Mouse (Mus musculus): ENCODE results near the gene Cd72.

Gene Cd72

DNA sequence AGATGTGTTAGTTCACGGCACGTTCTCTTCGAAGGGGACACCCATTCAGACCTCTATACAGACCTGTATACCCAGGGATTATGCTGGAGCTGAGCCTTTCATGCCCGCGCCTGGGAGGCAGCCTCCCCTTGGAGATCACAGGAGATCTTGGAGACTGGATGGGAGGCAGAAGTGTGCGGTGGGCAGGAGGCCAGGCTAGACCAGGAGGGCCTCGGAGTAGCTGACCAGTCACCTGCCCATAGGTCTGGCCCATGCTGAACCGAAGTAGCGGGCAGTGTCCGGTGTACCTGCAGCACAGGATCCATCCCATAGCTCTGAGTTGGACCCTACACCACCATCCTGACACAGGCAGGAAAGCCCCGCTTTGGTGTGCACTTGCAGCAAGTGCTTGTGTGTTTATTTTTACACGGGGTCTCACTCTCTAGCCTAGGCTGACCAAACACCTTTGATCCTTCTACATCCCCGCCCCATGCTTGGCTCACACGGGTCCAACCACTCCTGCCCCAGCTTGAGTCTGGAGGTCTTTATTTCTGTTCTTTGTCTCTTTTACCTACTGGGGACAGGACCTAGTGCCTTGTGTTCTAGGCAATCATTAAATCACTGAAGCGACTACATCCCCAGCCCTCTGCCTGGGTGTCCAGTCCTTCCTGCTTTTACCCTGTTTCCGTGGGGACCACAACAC, 26.1 kb downstream of the Cd72 start:
- no peak for DNase-seq (ENCODE audit: low spot score in 2 of 2)

DNA sequence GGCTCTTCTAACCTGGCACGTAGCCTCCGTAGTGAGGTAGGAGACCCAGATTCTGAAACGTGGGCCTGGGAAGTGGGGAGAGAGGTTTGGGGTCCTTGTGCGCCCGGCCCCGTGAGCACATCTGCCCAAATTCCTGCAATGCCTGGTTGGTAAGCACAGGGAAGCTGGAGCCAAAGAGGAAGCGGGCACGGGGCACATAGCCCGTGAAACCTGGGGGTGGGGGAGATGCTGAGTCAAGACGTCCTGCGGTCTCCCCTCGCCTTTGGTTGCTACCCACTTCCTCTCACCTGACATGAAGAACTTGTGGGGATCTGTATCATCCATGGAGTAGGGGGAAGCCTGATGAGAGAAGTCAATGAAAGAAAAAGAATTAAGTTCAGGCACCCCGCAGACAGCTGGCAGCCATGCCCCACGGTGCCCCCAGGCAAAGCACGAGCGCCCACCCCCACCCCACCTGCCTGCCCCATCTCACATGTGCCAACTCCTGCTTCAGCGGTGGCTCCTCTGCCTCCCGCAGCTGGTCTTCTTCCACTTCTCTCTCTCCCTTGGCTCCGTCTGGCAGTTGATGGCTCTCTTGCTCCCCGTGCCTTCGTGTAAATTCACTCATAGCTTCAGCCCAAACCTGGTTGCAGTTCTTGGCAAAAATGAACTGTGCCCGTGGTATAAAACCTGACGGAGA, 26.8 kb downstream of the Cd72 start:
- DNase-seq (ENCODE audit: low spot score in 2 of 2): no peak

DNA sequence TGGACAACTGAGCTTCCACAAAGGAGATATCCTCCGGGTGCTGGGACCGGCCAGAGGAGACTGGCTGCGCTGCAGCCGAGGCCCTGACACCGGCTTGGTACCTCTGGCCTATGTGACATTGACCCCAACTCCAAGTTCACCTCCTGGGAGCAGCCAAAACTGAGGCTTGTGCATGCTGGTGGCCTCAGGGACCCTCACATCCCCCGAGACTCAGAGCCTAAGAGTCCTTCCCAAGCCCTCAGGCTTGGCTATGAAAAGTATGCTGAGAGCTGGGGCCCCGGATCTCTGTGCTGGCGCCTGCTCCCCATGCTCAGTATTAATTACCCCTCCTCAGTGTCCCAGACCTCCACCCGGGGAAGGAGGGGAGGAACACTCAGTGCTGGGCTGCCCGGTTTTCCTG, 27.9 kb downstream of the Cd72 start:
- DNase-seq (ENCODE audit: low spot score in 2 of 2): no peak

DNA sequence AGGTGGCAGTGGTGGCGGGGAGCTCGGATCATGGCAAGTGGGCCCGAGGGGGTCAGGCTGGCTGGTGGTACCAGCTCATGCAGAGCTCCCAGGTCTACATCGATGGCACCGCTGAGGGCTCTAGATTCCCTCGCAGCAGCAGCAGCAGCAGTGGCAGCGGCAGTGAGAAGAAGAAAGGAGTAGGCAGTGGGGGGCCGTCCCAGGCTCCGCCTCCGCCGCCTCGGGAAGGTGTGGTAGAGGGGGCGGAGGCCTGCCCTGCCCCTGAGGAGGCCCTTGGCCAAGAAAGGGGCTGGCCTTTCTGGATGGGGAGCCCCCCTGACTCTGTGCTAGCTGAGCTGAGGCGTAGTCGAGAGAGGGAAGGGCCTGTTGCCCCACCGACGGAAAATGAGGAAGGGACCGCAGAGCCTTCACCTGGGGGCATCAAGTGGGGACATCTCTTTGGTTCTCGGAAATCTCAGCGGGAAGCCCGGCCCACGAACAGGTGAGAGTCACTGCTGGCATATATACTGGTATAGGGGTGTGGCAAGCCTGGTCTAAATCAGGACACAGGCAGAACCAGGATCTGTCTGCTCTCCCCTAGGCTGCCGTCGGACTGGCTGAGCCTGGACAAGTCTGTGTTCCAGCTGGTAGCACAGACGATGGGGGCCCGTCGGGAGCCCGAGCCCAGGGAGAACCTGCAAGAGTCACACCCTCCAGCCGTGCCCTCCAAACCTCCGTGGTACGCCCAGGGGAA, 28.6 kb downstream of the Cd72 start:
- DNase-seq (ENCODE audit: low spot score in 2 of 2): no peak

DNA sequence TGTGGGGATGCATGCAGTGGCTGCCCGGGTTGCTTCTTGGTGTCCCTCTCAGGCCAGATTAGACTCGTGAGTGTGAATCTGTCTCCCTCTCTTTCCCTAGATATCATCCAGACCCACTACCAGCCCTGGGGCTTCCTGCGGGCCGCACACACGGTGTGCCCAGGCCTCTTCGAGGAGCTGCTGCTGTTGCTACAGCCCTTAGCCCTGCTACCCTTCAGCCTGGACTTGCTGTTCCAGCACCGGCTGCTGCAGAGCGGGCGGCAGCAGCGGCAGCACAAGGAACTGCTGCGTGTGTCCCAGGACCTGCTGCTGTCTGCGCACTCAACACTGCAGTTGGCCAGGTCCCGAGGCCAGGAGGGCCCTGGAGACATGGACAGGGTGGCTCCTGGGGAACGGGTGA, 29.2 kb downstream of the Cd72 start:
- DNase-seq (ENCODE audit: low spot score in 2 of 2): no peak

DNA sequence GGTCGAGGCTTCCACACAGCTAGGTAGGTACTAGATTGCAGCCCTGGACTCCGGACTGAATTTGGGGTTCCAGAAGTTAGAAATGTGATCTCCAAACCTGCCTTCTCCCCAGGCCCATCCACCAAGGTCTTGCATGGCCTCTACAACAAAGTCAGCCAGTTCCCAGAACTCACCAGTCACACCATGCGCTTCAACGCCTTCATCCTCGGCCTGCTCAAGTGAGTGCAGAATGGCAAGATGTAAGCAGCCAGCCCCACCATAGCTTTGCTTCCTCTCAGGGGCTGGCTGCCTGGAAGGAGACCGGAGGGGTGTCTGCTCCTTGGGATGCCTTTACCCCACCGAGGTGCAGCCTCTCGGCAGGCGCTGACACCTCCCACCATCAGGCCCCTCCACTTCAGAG, 30.4 kb downstream of the Cd72 start:
- peak in 1 of 2 experiments; percentile 1 for DNase-seq (ENCODE audit: low spot score in 2 of 2)

DNA sequence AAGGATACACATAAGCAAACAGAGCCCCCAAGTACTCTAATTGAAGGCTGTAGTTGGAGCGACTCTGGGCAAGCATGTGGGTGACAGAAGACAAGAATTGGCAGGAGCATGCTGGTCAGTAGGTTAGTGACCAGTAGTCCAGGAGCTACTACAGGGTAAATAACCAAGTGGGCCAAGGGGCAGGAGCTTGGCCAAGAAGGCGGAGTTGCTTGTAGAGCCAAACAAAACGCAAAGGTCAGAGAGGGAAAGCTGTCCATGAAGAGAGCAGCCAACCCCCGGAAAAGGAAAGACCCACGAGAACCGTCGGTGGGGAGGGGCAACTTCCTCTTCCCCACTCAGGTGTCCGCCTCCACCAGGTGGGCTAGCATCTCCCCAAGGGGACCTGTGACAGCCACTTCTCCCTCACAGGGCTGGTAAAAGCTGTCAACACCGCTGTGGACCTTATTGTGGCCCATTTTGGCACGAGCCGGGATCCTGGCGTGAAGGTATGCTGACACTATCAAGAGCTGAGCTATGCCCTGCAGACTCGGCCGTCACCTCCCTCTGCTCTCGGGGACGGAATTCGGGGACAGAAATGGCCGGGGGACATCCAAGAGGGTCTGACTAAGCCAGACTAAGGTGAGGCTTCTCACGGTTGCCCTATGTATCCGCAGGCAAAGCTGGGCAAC, 31.0 kb downstream of the Cd72 start:
- DNase-seq (ENCODE audit: low spot score in 2 of 2): peak; percentile 48 to 72

DNA sequence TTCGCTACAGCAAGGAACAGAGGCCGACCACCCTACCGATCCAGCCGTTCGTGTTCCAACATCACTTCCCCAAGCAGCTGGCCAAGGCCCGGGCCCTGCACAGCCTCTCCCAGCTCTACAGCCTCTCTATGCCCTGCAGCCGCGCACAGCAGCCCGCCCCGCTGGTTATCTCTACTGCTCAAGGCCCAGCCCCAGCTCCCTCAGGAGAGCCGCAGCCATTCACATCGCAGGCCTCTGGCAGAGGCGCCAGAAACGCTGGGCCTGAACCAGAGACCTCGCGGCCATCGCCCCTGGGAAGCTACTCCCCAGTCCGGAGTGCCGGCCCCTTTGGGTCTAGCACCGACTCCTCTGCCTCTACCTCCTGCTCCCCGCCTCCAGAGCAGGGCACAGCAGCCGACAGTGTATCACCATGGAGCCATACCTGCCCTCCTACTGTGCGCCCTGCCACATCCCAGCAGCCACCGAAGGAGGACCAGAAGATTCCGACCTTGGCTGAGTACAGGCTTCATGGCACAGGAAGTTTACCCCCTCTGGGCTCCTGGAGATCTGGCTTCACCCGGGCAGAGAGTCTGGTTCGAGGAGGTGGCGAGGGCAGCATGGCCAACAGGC, 32.7 kb downstream of the Cd72 start:
- DNase-seq (ENCODE audit: low spot score in 2 of 2): peak in 1 of 2 experiments; percentile 7

DNA sequence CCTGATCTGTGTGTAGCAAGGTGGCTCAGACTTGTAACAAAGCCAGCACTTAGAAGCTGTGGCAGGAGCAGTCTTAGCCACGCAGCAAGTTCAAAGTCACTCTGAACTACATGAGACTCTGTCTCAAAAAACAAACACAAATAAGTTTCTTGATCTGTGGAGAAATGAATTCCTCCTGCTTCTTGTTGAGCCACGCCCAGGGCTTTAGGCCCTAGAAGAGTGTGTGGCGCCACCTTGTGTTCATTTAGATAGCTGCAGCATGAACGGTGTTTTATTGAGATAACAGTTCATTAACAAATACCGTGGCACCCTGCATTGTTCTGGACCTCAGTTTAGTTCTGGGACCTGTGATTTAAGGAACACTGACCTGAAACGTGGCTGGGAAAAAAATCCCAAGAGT, 34.1 kb downstream of the Cd72 start:
- peak; percentile 71 to 88 for DNase-seq (ENCODE audit: low spot score in 2 of 2)

DNA sequence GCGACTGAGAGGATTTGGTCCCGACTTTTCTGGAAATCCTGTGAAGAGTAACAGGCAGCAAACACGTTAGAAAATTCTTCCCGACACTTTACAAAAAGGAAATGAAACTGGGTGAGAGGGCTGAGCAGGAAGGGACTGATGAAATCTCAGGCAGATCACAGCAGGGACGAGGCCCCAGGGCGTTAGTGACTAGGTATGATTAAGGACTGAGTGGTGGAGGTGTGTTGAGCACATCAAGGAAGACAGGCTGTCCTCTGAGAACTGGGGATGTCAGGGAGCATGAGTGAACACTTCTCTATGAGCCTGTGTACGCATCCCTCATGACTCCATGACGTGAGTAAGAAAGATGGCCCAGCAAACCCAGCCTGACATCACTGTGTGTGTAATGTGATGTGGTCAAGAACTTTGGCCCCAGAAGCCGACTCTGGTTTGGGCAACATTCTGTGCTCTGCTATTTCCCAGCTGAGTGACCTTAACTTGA, 34.6 kb downstream of the Cd72 start:
- DNase-seq (ENCODE audit: low spot score in 2 of 2): no peak

DNA sequence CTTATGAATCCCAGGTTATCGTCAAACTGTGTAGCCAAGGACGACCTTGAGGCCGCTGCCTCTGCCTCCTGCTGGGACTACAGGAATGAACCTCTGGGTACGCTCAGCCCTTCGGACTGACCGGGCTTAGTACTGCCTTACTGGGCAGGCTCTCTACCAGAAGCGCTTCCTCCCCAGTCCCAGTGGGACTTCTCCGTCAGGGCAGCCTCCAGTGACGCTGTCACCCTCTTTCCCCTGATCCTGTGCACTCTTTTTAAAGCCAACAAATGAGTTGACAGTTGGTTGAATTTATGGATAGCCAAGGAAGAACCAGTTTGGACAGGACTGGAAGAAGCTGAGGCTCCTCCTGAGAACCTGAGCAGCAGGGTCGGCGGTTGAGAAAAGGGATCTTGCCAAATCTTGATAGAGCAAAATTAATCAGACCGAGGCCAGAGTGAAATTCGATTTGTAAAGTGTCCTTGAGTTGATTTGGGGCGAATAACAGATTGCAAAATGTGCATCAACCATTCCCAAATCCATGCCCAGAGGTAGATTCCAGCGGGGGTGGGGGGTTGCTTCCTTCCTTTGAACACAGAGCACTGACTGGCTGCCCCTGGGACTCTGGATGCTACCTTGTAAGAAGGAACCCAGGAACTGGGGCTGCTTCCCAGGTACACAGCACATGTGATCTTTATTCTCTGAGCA, 35.3 kb downstream of the Cd72 start:
- peak; percentile 64 to 74 for DNase-seq (ENCODE audit: low spot score in 2 of 2)

DNA sequence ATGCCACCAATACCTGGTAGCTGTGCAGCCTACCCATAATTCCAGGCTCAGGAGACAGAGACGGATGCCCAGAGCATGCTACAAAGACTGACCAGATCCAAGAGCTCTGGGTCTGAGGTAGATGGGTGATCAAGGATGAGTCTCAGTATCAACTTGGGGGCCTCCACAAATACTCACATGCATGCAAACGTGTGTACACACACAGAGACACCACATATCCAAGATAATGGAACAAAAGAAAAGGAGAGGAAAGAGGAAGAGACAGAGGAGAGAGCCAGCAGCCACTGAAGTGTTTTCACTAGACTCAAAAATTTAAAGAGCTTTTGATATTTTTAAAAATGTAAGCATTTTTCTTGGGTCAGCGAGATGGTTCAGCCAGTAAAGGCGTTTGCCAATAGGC, 36.0 kb downstream of the Cd72 start:
- no peak for DNase-seq (ENCODE audit: low spot score in 2 of 2)

DNA sequence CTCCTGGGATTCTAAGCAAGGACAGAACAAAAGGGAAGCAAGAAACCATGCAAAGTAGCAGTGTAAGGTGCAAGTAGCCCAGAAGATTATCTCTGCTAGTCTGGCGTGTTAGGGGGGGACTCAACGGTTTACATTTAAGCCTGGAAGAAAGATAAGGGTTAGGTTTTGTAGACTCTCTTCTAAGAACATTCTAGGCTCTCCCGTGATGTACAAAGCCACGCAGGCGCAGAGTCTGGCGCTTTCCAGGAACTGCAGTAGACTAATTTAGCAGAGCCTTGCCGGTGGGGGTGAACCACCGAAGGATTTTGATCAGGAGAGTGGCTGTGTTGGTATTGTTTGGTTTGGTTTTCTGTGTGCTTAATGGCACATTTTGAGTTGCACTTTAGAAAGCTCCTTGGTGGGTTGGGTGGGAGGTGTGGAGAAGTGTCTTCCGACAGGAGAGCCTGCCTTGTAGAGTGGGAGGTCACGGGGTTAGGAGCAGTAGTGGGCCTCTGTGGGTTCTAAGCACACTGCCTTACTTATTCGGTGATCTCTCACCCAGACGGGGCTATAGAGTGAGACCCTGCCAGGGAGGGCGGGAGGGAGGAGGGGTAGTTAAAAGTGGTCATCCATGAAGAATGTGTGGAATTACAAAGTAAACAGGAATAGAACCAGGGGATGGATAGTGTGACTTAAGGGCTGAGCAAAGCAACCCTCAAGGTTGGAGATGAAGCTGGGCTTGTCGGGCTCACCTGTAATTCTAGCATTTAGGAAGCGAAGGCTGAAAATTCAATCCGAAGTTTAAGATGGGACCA, 37.0 kb downstream of the Cd72 start:
- DNase-seq (ENCODE audit: low spot score in 2 of 2): no peak

DNA sequence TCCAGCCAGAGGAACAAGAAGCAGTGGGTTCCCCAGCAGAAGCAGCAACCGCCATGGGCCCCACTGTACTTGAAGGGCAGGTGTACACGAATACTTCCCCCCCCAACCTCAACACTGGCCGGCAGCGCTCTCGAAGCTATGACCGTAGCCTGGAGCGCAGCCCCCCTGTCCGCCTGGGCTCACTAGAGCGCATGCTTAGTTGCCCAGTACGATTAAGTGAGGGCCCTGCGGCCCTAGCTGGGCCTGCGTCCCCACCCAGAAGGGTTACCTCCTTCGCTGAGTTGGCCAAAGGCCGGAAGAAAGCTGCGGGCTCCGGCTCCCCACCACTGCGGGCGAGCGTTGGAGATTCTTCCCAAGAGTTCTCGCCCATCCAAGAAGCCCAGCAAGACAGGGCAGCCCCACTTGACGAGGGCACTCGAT, 38.3 kb downstream of the Cd72 start:
- no peak for DNase-seq (ENCODE audit: low spot score in 2 of 2)

DNA sequence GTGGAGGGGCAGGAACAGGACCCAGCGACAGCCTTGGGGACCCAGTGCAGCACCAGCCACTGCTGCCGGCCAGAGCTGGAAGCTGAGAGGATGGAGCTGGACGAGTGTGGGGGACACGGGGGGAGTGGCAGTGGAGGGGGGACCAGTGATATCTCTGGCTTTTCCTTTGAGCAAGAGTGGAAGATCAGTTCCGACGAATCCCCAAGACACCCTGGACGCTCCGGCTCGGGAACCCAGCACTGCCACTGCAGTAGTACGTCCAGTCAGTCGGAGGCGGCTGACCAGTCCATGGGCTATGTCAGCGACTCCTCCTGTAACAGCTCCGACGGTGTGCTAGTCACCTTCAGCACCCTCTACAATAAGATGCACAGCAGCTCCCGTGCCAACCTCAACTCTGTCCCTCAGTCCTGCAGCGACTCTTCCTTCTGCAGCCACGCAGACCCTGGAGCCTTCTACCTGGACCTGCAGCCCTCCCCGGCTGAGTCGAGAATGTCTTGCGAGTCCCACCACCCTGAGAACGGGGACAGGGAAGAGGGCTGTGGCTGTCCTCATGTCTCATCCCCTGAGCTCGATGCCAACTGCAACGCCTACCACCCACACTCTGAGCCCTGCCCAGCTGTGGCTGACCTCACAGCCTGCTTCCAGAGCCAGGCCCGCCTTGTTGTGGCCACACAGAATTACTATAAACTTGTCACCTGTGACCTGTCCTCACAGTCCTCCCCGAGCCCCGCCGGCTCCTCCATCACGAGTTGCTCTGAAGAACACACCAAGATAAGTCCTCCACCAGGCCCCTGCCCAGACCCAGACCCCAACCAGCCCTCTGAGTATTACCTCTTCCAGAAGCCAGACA, 39.0 kb downstream of the Cd72 start:
- DNase-seq (ENCODE audit: low spot score in 2 of 2): no peak

DNA sequence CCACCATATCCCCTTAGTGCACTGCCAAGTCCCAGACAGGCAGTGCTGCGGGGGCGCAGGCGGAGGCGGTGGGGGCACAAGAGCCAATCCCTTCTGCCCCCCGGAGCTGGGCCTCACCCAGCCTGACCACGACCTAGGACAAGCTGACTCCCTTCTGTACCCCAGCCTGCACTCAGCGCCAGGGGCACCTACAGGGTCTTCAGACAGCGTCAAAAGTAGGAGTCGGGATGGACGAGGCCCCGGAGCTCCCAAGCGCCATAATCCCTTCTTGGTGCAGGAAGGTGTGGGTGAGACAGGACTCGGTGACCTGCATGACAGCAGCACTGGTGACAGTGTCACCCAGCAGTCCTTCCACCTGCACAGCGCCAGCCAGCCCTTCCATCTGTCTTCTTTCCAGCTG, 39.7 kb downstream of the Cd72 start:
- DNase-seq (ENCODE audit: low spot score in 2 of 2): no peak

DNA sequence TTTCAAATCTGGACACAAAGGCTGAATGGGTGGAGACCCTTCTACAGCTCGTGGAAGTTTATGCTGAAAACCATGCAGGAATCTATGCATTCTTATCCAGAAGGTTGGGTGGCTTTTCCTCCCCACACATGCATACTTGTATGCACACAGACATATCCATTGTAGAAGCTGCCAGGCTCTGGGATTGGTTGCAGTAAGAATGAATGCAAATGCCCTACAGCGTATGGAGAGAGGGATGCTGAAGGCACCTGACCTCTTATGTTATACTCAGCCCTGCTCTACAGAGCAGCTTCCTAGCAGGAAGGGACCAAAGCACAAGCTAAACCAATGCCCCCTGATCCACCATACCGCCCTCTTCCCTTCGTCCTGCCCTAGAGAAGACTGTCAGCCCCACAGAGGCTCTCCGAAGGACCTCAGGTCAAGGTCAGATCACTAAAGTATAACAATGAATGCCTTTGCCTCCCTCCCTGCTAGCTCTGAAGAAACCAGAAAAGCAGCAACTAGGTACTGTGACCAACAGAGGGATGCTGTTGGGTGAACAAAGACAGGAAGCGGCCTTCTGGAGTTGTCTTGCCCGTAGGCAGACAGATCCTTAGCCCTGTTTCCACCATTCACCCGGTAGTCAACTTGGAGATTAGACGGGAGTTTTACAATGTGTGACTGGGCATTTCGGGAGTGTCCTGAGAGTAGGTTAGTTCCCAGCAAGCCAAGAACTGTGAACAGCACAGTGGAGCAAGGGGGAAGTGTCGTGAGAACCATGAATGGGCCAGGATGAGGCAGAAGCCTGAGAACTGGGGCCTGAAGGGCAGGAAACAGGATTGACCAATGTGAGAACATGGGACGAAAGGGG, 47.1 kb downstream of the Cd72 start:
- no peak for DNase-seq (ENCODE audit: low spot score in 2 of 2)

DNA sequence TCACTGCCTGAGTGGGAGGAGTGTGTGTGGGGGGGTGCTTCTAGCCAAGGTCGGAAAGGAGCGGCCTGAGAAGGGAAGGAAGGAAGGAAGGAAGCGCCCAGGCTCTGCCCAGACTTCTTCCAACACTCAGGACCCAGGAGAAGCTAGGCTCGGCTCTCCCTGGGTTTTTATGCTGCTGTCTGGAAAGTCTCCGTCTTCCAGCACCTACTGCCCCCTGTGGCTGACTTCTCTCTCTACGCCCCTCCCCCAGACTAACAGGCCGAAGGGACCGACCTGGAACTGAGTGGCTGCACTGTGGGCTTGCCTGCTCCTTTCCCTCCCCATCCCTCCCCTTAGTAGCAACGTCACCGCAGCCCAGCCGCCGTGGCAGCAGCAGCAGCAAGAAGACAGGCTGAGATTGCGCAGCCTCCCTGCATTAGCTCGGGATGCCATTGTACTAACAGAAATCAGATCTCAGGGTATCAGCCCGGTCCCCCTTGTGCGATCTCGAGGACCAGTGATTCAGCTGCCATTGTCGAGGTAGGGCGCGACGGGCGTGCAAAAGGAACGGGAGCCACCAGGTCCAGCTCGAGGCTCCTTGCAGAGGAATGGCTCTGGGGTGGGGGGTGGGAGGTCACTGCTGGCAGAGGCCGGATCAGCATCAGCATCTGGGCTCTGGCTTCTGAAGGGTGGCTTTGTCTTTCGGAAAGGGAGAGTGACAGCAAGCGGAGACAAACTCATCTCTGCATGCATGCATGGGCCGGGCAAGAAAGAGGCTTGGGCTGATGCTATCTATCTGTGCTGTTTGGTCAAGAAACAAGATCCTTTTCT, 48.1 kb downstream of the Cd72 start:
- DNase-seq (ENCODE audit: low spot score in 2 of 2): peak; percentile 84 to 92

Measured in heart, adult 9 months (tissue).